Mouse (Mus musculus) R1 (cell line): ENCODE results near the gene Ccdc186.

ENCODE experiments used
- DNase-seq: peaks from one replicate; pipeline ENCODE4 v3.0.0-alpha.2; 2018; ENCODE audit warnings: low read depth, low spot score

The Ccdc186 gene

GRCm38 (mm10) chr19:56821798-56822447, at the start of gene Ccdc186:
Gene Ccdc186, minus strand, starts transcription at chr19:56822190.
- DNase-seq = peak; percentile 95

- no peak for DNase-seq
Measured at GRCm38 (mm10) chr19:56867701-56868100, 45.7 kb upstream of the Ccdc186 start.

GRCm38 (mm10) chr19:56856455-56856854, 34.5 kb upstream of the Ccdc186 start:
- no peak for DNase-seq

- DNase-seq = no peak
Measured at GRCm38 (mm10) chr19:56852590-56852989, 30.6 kb upstream of the Ccdc186 start.

- no peak for DNase-seq
Measured at GRCm38 (mm10) chr19:56842974-56843373, 21.0 kb upstream of the Ccdc186 start.

- DNase-seq = no peak
Measured at GRCm38 (mm10) chr19:56838942-56839706, 17.1 kb upstream of the Ccdc186 start.

GRCm38 (mm10) chr19:56835340-56835739, 13.3 kb upstream of the Ccdc186 start:
- peak; percentile 34 for DNase-seq

- no peak for DNase-seq
Measured at GRCm38 (mm10) chr19:56830163-56830562, 8.2 kb upstream of the Ccdc186 start.

- DNase-seq = no peak
Measured at GRCm38 (mm10) chr19:56829267-56829666, 7.3 kb upstream of the Ccdc186 start.

GRCm38 (mm10) chr19:56828305-56828704, 6.3 kb upstream of the Ccdc186 start:
- DNase-seq = no peak

GRCm38 (mm10) chr19:56826047-56826631, 4.1 kb upstream of the Ccdc186 start, which contains the start of gene Tdrd1:
Gene Tdrd1, plus strand, starts transcription at chr19:56826209.
- DNase-seq = peak; percentile 37

- DNase-seq = no peak
Measured at GRCm38 (mm10) chr19:56822448-56822836, 452 bp upstream of the Ccdc186 start.

- no peak for DNase-seq
Measured at GRCm38 (mm10) chr19:56821040-56821797, 771 bp downstream of the Ccdc186 start.

- no peak for DNase-seq
Measured at GRCm38 (mm10) chr19:56817851-56818526, 4.0 kb downstream of the Ccdc186 start.

GRCm38 (mm10) chr19:56813360-56813759, 8.6 kb downstream of the Ccdc186 start:
- DNase-seq = no peak

GRCm38 (mm10) chr19:56811590-56811989, 10.4 kb downstream of the Ccdc186 start:
- peak; percentile 68 for DNase-seq

- peak; percentile 35 for DNase-seq
Measured at GRCm38 (mm10) chr19:56810641-56811146, 11.3 kb downstream of the Ccdc186 start.

- peak; percentile 32 for DNase-seq
Measured at GRCm38 (mm10) chr19:56808771-56809170, 13.2 kb downstream of the Ccdc186 start.

- no peak for DNase-seq
Measured at GRCm38 (mm10) chr19:56807122-56807521, 14.9 kb downstream of the Ccdc186 start.

- no peak for DNase-seq
Measured at GRCm38 (mm10) chr19:56805366-56805765, 16.6 kb downstream of the Ccdc186 start.

- DNase-seq = no peak
Measured at GRCm38 (mm10) chr19:56802352-56802746, 19.6 kb downstream of the Ccdc186 start.
